ENCODE assay signal across 8 mouse cellular contexts in the genomic region with DNA sequence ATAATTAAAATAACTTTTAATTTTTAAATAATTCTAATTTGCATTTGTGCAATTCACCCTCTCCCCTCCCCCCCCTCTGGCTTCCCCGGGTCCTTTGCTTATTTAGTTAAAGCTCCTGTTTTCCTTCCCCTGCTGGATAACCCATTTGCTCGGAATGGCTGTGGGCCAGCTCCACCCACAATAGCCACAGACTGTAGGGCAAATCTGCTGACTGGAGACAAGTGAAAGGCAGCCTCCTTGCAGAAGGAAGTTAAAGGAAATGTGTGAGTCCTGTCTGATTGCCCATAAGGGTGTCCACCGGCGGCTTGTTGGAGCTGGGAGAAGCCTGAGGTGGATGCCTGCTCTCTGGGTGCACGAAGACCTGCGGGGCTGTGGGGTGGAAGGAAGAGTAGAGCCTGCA.
DNase-seq lines count a peak whose midpoint lies in the region; ATAC-seq lines count a peak whose summit lies in the region.

No protein-coding gene starts in this region.

- no peaks in the 10 kb centered on the region for H3K36me3 ChIP-seq in embryonic facial prominence, embryonic 10.5 days (replicated peaks)
- H3K36me3 ChIP-seq in heart, embryonic 15.5 days, result no peaks in the 10 kb centered on the region

- 0 out of 2 replicates have a peak, but pooled peaks have one; percentile 42 for ATAC-seq in heart, embryonic 15.5 days (replicated peaks; ENCODE audit: insufficient number of reproducible peaks, insufficient read depth, low FRiP score, low read depth)

- DNase-seq in adrenal gland, postnatal 14 days, result peak; percentile 32
- no peak for DNase-seq in adrenal gland, postnatal 25 days
- DNase-seq in embryonic facial prominence, embryonic 10.5 days (ENCODE audit: low spot score), result peak; percentile 37
- DNase-seq in kidney, postnatal 10 days, result peak; percentile 76
- DNase-seq in liver, result peak; percentile 47
- DNase-seq in right cerebral cortex, adult 18-20 months, result peak; percentile 58
- no peak for DNase-seq in thymus, postnatal 36 days

- H3K9me3 ChIP-seq in embryonic facial prominence, embryonic 10.5 days, result no peaks in the 10 kb centered on the region
- no peaks in the 10 kb centered on the region for H3K9me3 ChIP-seq in heart, embryonic 15.5 days (replicated peaks)

- H3K9ac ChIP-seq in heart, embryonic 15.5 days, result no peak overlapping the region

- H3K27me3 ChIP-seq in embryonic facial prominence, embryonic 10.5 days (replicated peaks; ENCODE audit: low read depth, poor library complexity, severe bottlenecking), result no peaks in the 10 kb centered on the region
- H3K27me3 ChIP-seq in heart, embryonic 15.5 days, result no peaks in the 10 kb centered on the region

- H3K4me2 ChIP-seq in heart, embryonic 15.5 days, result 0 out of 2 replicates have a peak overlapping the region, but pooled peaks have one; percentile 18

- WGBS in embryonic facial prominence, embryonic 10.5 days, result 44% methylated on average over 6 of the region's 6 CpGs
- 30% methylated on average over 6 of the region's 6 CpGs for WGBS in heart, embryonic 15.5 days

- no peak overlapping the region for H3K4me3 ChIP-seq in embryonic facial prominence, embryonic 10.5 days
- no peak overlapping the region for H3K4me3 ChIP-seq in heart, embryonic 15.5 days

- H3K27ac ChIP-seq in embryonic facial prominence, embryonic 10.5 days (replicated peaks), result 0 out of 2 replicates have a peak overlapping the region, but pooled peaks have one; percentile 26
- peak overlapping the region; percentile 68 for H3K27ac ChIP-seq in heart, embryonic 15.5 days

- peaks cover 22% of the 10 kb centered on the region for H3K4me1 ChIP-seq in embryonic facial prominence, embryonic 10.5 days
- H3K4me1 ChIP-seq in heart, embryonic 15.5 days (replicated peaks), result peaks cover 14% of the 10 kb centered on the region

Comparison
In these comparisons a context has a peak if more than half of its experiments do, and no peak if none do; other contexts are left out.
1. DNase-seq: peak in adrenal gland, postnatal 14 days (single experiment), embryonic facial prominence, embryonic 10.5 days (single experiment), kidney, postnatal 10 days (single experiment), liver (single experiment) and right cerebral cortex, adult 18-20 months (single experiment); none in adrenal gland, postnatal 25 days (single experiment) and thymus, postnatal 36 days (0 of 2).